Mouse (Mus musculus) left cerebral cortex, postnatal 4 days (tissue): ENCODE data around the gene Pik3c2b. TPM values are rescaled to one million over a fixed set of nuclear protein-coding genes. Genes with fewer than 3 reads are reported as not detected.

Experiments used
- DNase-seq: peaks from one replicate; pipeline ENCODE4 v3.0.0-alpha.2; 2022
- intact Hi-C: fragments of 180-260 bp; cut with DNase I; formaldehyde crosslinking; loops from one replicate; pipeline ENCODE4 v1.15.1; 2025
- total RNA-seq, 2 experiments: library from RNA; stranded (reverse); gene quantifications; 2 replicates each; pipeline ENCODE4 v1.2.3; 2021

Gene Pik3c2b
- total RNA-seq, 2 experiments from 2014 or later: 52.0 to 56.3 TPM

GRCm38 (mm10) chr1:133070157-133070556 is 24.7 kb downstream of the Pik3c2b start:
- DNase-seq: no peak
- intact Hi-C loops: no loop called here

- DNase-seq: peak; percentile 73
- intact Hi-C loops: no loop called here
Measured at GRCm38 (mm10) chr1:133071666-133072381, 26.4 kb downstream of the Pik3c2b start.

- no peak for DNase-seq
- intact Hi-C loops: no loop called here
Measured at GRCm38 (mm10) chr1:133073327-133073856, 27.9 kb downstream of the Pik3c2b start.

- intact Hi-C loops: no loop called here
- DNase-seq: no peak
Measured at GRCm38 (mm10) chr1:133074541-133074940, 29.1 kb downstream of the Pik3c2b start.

- intact Hi-C loops: no loop called here
- no peak for DNase-seq
Measured at GRCm38 (mm10) chr1:133075651-133076400, 30.4 kb downstream of the Pik3c2b start.

- intact Hi-C loops: no loop called here
- DNase-seq: peak; percentile 50
Measured at GRCm38 (mm10) chr1:133076681-133077514, 31.4 kb downstream of the Pik3c2b start.

GRCm38 (mm10) chr1:133077606-133078337 is 32.3 kb downstream of the Pik3c2b start:
- peak; percentile 24 for DNase-seq
- intact Hi-C loops: no loop called here

GRCm38 (mm10) chr1:133078338-133078727 is 32.9 kb downstream of the Pik3c2b start:
- peak; percentile 49 for DNase-seq
- intact Hi-C loops: no loop called here

GRCm38 (mm10) chr1:133079509-133079908 is 34.0 kb downstream of the Pik3c2b start:
- intact Hi-C loops: no loop called here
- DNase-seq: peak; percentile 69

GRCm38 (mm10) chr1:133080079-133080561 is 34.7 kb downstream of the Pik3c2b start:
- intact Hi-C loops: no loop called here
- peak; percentile 66 for DNase-seq

- DNase-seq: no peak
- intact Hi-C loops: no loop called here
Measured at GRCm38 (mm10) chr1:133080717-133081116, 35.2 kb downstream of the Pik3c2b start.

GRCm38 (mm10) chr1:133083003-133083546 is 37.6 kb downstream of the Pik3c2b start:
- intact Hi-C loops: no loop called here
- no peak for DNase-seq

- no peak for DNase-seq
- intact Hi-C loops: no loop called here
Measured at GRCm38 (mm10) chr1:133083942-133084625, 38.6 kb downstream of the Pik3c2b start.

- intact Hi-C loops: loop anchor here (5.0 kb wide), 1 partner anchor 43 kb away; no protein-coding TSS in a partner anchor
- no peak for DNase-seq
Measured at GRCm38 (mm10) chr1:133084708-133085416, 39.4 kb downstream of the Pik3c2b start.

- no peak for DNase-seq
- intact Hi-C loops: loop anchor here (5.0 kb wide), 1 partner anchor 43 kb away; no protein-coding TSS in a partner anchor
Measured at GRCm38 (mm10) chr1:133085417-133085742, 39.9 kb downstream of the Pik3c2b start.

- no peak for DNase-seq
- intact Hi-C loops: loop anchor here (5.0 kb wide), 1 partner anchor 45 kb away; no protein-coding TSS in a partner anchor
Measured at GRCm38 (mm10) chr1:133086804-133087203, 41.3 kb downstream of the Pik3c2b start.

- intact Hi-C loops: loop anchor here (5.0 kb wide), 1 partner anchor 45 kb away; no protein-coding TSS in a partner anchor
- DNase-seq: peak; percentile 66
Measured at GRCm38 (mm10) chr1:133087206-133087905, 41.9 kb downstream of the Pik3c2b start.

- intact Hi-C loops: loop anchor here (5.0 kb wide), 1 partner anchor 46 kb away; no protein-coding TSS in a partner anchor
- no peak for DNase-seq
Measured at GRCm38 (mm10) chr1:133088196-133088595, 42.7 kb downstream of the Pik3c2b start.
